Mouse (Mus musculus): ENCODE data around the gene Msi2.

Msi2 gene

DNA sequence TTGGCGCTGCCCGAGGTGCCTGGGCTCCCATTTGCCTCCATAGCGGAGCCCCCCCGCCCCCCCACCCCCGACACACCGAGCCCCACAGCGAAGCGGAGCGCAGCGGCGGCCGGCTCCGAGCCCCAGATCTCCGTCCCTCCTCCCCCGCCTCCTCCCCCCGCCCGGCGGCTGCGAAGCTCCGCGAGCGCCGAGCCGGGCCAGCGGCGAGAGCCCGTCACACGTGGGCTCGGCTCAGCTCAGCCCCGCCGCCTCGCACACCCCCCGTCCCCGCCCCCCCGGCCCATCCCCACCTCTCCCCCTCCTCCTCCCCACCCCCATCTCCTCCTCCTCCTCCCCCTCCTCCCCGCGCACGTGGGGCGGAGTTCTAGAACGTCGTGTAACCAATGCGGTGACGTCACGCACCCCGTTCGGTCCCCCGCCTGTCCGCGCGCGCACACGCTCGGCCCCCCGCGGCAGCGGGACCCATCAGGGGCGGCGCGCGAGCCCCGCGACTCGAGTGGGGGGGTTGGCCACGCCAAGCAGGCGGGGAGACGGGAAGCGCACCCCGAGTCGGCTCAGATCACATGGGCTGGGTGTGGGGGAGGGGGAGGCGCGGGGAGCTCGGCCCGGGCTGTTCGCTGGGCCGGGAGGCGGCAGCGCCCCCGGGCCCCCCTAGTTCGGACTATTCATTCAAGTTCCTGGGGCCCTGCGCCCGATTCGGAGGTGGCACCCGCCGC lies at the start of gene Msi2:
TSS of gene Msi2 (minus strand) at position 464 of the 716 bp plus-strand sequence.
- peak; percentile 86 to 88 for DNase-seq

DNA sequence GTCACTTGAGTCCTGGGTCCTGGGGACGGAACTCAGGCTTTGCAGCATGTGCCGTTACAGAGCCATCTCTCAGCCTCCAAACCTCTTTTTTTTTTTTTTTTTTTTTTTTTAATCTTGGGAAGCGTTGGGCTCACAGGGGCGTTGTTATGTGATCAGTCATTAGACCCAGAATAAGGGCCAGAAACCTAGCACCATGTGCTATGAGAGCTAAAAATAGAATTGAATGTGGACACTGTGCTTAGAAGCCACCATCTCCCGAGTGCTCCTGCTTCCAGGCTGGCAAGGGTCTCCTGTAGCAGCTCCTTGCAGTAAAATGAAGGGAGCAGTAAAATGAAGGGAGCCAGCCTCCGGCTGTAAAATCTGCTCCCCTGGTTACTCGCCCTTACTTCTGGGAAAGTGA lies 47.3 kb upstream of the Msi2 start:
- no peak for DNase-seq

DNA sequence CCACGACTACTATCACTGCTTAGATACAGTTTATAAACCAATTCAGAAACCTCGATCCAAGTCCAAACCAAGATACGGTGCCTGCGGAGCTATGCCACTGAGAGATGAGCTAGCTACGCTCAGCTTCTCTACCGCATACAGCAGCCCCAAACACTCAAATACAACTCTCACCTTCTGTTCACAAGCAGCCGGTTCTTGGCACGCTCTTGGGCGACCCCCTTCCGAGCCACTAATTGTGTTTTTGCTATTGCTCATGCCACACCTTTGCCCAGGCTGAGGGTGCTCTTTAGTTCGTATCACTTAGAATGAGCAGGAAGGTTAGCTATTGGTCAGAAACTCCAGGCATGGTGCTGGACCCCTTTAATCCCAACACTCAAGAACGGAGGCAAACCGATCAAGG lies 45.1 kb upstream of the Msi2 start:
- no peak for DNase-seq

DNA sequence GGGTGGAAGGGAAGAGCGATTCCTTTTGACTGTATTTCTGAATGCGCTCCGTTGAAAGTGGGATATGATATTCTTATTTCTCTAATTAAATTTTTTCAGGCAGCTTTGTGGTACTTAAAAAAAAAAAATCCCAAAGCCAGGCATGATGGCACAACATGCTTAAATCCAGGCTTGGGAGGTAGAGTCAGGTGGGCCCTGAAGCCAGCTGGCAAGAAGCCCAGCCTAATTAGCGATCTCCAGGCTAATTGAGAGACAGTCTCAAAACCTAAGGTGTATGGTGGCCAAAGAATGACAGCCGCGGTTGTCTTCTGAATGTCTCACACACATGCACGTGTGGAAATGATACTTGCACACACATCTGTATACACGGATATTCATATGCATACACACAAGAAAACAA lies 41.2 kb upstream of the Msi2 start:
- no peak for DNase-seq

DNA sequence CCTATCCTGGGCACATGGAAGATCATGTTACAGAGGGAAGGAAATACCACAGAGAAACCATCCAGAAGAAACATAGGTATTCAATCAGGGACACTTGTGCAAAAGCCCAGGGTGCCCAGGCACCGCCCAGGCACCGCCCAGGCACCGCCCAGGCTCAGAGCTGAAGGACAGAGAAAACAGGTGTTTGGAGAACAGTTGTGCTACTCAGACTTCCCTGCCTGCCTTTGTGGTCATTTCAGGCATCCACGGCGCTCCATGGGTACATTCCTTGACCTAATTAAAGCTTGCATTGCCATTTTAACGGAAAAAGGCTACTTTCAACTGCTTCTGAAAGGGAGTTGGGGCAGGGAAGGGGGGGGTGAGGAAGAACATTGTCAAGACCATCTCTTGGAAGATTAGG lies 40.1 kb upstream of the Msi2 start:
- DNase-seq = no peak

DNA sequence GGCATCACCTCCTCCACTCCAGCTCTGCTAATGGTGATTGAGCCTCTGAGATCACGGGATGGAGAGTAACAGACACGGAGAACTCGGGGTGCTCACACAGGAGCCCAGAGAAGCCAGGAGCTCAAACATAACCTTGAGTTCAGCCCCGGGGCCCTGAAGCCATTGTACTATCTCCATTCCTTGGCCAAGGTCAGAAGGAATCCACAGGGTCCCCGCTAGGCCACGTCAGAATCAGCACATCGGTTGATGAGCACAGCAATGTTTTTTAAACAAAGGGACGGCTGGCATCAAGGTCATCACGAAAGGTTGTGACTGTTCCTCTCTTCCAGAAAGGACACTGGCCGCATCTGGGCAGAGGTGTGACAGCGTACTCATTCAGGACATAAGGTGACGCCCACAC lies 27.0 kb upstream of the Msi2 start:
- no peak for DNase-seq

DNA sequence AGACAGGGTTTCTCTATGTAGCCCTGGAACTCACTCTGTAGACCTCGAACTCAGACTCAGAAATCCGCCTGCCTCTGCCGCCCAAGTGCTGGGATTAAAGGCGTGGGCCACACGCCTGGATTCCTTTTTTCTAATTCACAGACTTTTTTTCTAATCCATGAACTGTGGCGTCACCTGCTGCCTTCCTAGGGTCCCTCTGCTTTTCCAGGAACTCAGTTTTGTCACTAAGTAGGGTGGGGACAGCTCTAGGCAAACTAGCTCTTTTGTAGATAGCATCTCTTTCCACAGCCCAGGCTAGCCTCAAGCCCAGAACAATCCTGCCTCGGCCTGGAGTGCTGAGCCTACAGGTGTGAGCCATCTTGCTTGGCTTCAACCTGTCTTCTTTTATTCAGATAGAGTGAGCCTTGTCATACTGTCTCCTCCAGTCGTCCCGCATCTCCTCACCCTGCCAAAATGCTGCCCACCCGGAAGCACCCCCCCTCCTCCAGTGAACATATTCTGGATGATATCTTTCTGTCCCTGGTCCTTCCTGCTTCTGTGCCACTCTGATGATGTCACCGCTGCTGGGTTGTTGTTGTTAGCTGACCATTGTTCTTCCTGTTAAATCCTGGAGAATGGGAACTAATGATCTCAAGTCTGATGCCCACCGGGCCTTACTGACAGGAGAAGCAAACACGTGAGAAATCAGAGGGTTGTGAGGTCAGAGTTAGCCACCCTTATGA lies 21.4 kb upstream of the Msi2 start:
- no peak for DNase-seq

DNA sequence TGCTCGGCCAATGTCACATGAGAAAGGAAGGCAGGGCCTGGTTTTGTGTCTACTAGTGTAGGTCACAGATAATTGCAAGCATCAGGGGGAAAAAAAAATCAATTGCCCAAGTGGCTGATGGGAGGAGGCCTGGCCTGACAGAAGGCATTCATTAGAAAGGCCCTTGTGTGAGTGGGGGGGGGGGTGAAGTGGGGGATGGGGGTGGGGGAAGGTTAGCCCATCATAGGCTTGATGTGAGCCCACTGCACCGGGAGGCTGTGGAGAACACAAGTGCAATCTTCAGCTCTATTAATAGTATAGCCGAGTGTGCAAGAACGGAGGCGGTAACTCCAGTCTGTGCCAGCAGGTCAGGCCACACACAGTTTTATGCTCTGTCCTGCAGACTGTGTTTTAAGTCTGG lies 11.1 kb upstream of the Msi2 start:
- no peak for DNase-seq

DNA sequence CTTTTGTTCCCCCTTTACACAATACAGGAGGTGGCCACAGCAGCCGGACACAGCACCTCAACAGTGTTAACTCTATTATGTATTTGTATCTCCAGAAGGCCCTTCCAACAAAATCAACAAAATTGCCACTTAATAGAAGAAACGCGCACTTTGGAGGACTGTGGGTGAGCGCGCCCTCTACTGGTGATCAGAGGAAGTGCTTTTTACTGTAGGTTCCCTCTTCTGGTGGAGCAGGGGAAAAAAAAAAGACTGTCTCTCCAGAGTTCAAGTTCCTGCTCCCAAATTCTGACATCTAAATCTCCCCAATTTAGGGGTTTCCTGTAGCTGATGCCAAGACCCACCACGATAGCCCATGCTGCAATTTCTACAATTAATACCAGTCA lies 10.2 kb upstream of the Msi2 start:
- peak; percentile 49 to 78 for DNase-seq

DNA sequence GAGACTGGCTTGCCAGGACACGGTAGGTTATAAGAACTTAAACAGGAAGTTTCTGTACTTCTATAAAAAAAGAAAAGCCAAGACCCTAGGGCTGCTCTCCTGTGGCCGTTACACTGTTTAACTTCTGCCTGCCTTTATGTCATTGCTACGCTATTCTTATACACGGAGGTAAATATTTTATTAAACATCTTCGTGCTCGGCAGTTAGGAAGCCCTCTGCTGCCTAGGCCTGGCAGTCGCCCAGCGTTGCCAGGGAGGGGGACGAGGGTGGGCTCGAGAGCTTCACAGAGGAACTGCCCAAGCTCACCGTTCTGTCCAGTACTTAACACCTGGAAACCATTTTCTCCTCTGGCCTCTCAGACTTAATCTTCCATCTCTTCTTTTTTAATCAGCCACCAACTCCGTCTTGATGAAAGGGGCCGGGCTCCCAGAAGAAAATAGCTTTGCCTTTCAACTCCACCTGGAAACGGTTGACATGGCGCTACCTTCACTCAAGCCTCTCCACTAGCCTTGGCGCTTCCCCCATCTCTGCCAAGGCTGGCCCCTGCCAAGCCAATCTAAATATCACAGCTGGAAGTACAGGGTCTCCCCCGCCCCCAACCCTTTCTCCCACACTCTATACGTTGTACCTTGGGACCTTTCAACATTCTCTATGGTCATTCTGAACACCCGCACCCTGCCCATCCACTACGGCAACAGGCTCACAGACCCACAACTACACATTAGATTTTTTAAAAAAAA lies 9.6 kb upstream of the Msi2 start:
- DNase-seq = no peak

DNA sequence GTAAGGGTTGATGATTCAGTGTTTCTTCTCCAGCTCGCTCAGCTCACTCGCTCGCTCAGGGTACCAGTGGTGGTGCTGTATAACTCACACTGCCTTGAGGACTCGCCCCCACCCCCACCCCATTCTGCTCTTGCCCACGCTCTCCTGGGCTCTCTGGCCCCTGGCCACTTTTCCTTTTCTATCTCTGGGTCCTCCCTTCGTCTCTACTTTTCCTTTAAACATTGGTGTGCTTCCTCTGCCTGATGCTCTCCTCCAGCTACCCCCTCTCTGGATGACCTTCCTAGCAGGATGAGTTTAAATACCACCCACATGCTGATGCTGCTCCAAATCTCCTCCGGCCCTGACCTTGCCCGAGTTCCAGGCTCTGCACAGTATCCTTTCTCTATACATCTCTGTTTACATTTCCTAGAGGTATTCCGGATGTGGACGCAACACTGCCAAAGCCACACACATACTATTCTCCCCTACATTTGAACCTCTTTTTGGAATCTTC lies 2.9 kb upstream of the Msi2 start:
- DNase-seq = no peak

DNA sequence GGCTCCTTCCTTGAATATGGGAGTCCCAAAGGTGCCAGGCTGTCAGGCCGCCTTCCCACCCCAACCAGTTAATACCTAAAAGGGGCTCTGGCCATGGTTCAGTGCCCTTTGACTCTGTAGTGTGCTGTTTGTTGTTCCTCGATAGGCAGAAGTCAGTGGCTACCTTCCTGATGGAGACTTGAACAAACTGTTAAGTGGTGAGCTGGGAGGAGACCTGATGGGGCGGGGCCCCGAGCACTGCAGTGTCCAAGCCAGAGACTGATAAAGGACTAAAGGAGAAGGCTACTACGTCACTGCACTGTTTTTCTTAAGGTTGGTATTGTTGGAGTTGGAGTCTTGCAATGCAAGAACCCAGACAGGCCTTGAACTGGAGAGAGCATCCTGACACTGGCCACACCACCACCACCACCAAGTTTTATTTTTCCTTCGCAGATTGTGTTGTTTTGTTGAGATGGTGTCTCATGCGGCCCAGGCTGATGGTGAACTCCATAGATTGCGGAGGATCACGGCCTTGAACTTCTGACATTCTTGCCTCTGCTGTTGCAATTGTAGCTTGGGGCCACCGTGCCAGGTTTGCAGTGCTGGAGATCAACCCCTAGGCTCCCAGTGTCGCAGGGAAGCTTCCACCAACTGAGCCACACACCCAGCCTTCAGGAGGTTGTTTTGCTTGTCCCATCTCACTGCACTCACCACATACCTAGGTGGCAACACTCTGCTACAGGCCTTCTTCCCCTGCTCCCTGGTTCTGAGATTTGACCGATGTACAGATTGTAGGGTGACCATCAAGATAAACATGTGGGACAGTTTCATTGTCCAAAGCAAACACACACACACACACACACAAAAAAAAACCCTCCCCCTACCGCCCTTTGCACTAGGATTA lies 2.2 kb upstream of the Msi2 start:
- DNase-seq = no peak

DNA sequence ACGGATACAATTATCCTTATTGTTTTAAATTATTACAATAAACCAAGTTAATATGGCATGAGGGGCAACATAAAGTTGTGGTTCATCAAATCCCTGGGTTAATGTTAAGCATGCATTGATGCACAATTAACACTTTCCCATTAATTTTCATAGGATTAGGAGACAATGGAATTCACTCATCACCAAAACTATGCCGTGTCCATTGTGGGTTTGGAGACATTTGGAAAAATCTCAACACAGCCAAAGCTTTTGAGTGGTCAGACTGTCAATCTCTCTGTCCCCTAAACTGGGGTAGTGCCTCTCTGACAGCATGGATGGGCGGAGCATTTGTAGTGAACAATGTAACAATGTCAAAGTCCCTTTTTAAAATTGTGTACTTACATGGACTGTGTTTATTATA lies 1.3 kb upstream of the Msi2 start:
- no peak for DNase-seq

DNA sequence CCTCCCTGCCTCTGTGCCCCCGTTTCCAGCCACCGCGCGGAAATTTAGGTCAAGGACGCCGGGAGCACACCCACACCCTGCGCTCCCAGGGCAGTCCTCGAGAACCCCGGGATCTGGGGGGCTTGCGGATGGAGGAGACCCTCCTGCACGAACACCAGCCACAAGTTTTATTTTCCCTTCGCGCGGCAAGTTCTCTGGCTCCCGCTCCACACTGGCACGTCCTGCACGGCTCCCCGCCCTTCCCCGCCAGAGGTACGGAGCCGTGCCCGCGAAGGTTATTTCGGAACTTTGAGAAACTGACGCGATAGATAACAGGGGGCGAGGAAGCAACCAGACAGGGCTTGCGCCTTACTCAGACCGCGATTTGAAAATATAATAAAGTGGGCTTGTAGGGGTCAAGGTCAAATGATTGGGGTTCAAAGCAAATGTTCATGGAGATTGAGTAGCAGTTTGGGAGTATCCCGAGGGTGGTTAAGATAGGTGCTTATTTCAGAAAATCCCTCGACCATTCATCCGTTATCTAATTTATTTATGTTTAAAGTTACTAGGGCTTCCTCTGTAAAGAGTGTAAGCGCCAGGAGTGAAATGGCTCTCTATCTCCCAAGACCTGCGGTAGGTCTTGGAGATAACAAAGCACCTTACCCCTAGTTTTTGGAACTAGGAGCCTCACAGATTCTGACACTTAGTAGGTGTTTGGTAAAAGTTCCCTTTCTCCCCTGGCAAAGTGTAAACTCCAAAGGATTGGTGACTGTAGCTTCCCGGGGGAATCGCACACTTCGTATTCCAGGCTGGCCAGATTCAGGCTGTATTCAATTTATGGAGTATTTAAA lies 668 bp upstream of the Msi2 start:
- DNase-seq = no peak

DNA sequence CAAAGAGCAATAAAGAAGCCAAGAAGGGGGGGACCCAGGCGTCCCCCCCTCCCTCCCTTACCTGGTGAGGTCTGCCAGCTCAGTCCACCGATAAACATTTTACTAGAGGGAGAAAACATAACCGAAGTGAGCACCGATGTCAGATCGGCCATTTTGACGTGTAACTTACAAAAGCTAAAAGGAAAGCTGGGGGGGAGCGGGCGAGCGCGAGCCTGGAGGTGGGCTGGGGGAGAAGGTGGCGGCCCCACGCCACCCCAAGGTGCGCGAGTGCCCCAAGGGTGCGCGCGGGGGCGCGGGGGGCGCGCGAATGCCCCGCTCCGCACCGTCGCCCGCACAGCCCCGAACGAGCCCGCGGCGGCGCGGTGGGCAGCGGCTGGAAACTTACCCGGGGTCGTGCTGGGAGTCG lies 666 bp downstream of the Msi2 start:
- DNase-seq = no peak

DNA sequence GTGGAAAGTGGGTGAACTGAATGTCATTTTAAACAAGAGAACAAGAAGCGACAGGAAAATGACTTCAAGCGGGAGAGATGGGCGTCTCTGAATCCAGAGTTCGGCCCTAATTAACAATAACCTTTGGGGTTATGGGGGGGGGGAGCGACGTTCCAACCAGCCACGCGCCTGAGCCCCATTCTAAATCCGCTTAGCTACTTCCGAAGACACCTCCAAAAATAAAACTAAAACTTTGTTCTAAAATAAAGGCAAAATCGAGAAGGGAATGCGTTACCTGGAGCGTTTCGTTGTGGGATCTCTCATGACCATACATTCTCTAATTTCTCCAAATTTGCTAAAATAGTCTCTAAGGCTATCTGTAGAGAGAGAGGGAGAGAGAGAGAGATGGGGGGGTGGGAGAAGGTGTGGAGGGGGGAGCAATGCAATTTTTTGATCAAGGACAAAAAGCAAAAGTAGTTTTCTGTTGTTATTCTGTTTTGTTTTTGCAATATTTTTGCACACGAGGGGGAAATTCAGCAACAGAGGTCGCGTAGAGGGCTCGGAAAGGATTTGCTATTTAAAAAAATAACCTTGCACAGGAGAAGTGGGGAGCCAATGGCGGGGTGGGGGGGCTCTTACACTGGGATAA lies 1.2 kb downstream of the Msi2 start:
- no peak for DNase-seq

DNA sequence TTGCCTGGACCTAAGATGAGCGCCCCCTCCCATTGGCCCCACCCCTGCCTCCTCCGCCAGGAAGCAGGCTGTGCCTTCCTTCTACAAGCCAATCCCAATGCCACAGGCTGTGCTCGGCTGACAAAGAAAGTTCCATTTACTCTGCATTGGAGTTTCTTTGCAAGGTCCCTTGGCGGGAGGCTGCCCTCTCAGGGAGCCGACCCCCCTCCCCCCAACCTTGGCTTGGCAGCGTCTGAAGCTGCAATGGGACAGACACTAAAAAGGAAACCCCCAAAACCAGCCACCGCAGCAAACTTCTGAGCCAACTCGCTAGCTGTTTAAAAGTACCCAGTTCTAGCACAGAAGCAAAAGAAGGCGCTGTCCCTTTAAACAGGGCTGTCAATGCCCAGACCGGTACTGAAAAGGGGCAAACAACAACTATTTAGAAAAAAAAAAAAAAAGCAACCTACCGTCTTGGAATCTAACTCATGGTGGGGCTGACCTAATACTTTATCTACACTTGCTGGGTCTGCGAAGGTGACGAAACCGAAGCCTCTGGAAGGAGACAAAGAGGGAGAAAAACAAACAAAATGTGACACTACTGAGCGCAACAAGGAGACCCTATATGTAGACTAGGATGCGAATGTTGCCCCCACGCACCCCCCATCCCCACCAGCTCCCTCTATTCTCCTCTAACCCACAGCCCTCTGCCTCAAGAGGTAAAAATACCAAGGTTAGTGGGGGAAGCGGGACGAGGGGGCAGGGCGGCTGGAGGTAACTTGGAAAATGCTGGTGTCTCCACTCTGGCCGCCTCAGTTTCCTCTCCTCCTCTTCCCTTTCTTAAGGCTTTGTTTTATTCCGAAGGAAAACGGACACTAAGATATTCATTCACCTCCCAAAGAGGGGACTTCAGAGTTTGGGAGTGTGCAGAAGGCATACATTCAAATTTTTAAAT lies 2.0 kb downstream of the Msi2 start:
- DNase-seq = no peak

DNA sequence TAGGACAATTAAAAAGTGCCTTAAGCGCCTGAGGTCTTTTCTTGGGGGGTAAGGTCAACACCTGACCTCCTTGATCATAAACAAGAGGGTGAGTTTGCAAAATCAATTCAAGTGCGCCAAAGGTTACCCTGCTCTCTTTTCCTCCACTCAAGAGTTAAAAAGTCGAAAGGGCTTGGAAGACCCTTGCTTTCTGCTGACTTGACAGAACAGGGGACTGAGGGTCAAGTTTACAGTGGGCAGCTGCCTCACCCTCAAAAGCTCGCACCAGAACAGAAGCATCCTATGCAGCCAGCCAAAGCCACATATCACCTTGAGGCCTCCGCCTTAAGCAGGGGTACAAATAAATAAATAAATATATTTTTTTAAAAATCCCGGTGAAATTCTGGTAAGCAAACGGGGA lies 3.0 kb downstream of the Msi2 start:
- DNase-seq = no peak

DNA sequence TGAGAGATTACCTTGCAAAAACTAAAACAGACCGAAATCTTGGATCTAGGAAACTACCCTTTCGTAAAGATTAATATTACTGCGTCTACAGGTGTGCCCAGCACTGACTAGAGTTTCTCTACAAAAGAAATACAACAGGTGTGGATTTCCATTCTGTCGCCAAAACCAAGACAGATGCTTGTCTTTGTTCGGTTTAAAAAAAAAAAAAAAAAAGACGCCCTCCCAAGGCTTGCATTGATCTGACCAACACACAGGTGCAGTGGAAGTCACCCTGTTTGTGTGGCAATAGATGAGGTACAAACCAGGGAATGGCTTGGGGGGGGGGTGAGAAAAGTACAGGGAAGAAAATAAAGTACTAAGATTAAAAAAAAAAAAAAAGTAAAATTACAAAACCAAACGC lies 4.2 kb downstream of the Msi2 start:
- no peak for DNase-seq

DNA sequence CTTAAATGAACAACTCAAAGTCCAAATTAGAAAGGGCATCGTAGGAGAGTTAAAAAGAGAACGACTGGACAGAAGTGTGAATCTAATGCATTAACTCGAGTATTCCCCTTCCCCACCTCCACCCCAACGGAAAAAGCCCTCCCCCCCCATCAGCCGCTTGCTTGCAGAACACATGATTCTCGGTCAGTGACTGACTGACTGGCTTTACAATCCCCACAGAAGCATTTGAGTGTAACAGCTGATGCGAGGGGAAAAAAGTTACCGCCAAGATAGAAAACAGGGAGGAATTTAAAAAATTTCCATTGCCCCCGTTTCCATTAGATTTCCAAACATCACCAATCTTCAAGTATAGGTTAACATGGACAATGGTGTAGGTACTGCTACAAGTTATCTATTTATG lies 4.8 kb downstream of the Msi2 start:
- no peak for DNase-seq

All from kidney, adult 8-10 months (tissue).